Mouse (Mus musculus) C2C12 (cell line): Measurements from ENCODE around the gene Otulin.

Experiments used
- CEBPB ChIP-seq: IDR thresholded peaks from one replicate; pipeline ENCODE4 v1.6.1; 2011; ENCODE audit warnings: low read depth, mild to moderate bottlenecking, control low read depth, moderate library complexity
- CTCF ChIP-seq: IDR thresholded peaks from one replicate; pipeline ENCODE4 v1.5.1; 2011; ENCODE audit not compliant: control insufficient read depth, insufficient read depth, insufficient read length
- FOSL1 ChIP-seq: IDR thresholded peaks from one replicate; pipeline ENCODE4 v1.8.0; 2011; ENCODE audit warnings: mild to moderate bottlenecking, low read length; ENCODE audit not compliant: poor library complexity, insufficient read depth, severe bottlenecking
- MAX ChIP-seq: IDR thresholded peaks from one replicate; pipeline ENCODE4 v1.6.1; 2011; ENCODE audit warnings: mild to moderate bottlenecking, control low read depth
- MYOD1 ChIP-seq: IDR thresholded peaks from one replicate; pipeline ENCODE4 v1.6.1; 2011; ENCODE audit warnings: low read depth; ENCODE audit not compliant: control insufficient read depth, insufficient read length
- MYOG ChIP-seq: IDR thresholded peaks from one replicate; pipeline ENCODE4 v1.6.1; 2011; ENCODE audit not compliant: control insufficient read depth, insufficient read length; ENCODE audit errors: extremely low read depth
- USF1 ChIP-seq: IDR thresholded peaks from one replicate; pipeline ENCODE4 v1.6.1; 2011; ENCODE audit warnings: low read depth, mild to moderate bottlenecking, control low read depth, moderate library complexity

DNA sequence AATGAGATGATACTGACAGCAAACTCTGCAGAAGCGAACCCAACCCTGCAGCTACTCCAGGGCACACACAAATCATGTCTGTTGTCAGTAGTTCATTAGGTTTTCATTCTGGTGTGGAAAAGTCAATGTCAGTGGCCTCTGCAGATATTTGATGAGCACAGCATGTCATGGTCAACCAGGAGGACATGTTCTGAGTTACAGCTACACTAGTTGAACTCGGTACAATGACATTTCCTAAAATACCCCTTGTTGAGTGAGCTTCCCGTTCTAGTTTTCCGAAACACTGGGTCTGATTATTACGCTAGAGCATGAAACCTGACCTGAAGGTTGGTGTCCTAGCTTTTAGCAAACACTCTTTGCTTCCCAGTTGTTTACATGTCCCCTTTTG lies 44.4 kb downstream of the Otulin start:
- TF ChIP-seq CTCF = no peak
- no peak for TF ChIP-seq MAX
- TF ChIP-seq CEBPB = no peak
- no peak for TF ChIP-seq MYOD1
- TF ChIP-seq FOSL1 = no peak
- TF ChIP-seq MYOG = no peak
- no peak for TF ChIP-seq USF1
